Mouse (Mus musculus): ENCODE results near the gene 4933402D24Rik. TPM values are rescaled to one million over a fixed set of nuclear protein-coding genes. Genes with fewer than 3 reads are reported as not detected.

The 4933402D24Rik gene
- polyA plus RNA-seq, 1 experiment, result not detected

- DNase-seq, result no peak
- Histone ChIP-seq H3K4me1 (replicated peaks; ENCODE audit: control insufficient read depth, insufficient read depth, low read length) (no peaks in the 10 kb centered on the region), H3K36me3 (ENCODE audit: control insufficient read depth, insufficient read depth, low read length) (no peaks in the 10 kb centered on the region), H3K27ac (ENCODE audit: control insufficient read depth, insufficient read depth, low read length) (no peak overlapping the region), H3K27me3 (ENCODE audit: control insufficient read depth, insufficient read depth, low read length) (no peaks in the 10 kb centered on the region), H3K4me3 (ENCODE audit: control insufficient read depth, insufficient read depth, low read length) (no peak overlapping the region)
- 92% methylated on average over 7 of the region's 7 CpGs for WGBS
- no peak for TF ChIP-seq POLR2A (IDR thresholded peaks at IDR 0.05; ENCODE audit: control insufficient read depth, extremely low read depth, insufficient read depth, low read length, poor library complexity)
Measured at GRCm38 (mm10) chr1:63770309-63770708, 1.2 kb upstream of the 4933402D24Rik start.

- TF ChIP-seq POLR2A (IDR thresholded peaks at IDR 0.05; ENCODE audit: control insufficient read depth, extremely low read depth, insufficient read depth, low read length, poor library complexity) (no peak), CTCF (IDR thresholded peaks at IDR 0.05; ENCODE audit: borderline replicate concordance, control insufficient read depth, extremely low read depth, insufficient read depth, low read length, poor library complexity) (no peak)
- Histone ChIP-seq H3K27ac (ENCODE audit: control insufficient read depth, insufficient read depth, low read length) (no peak overlapping the region), H3K4me3 (ENCODE audit: control insufficient read depth, insufficient read depth, low read length) (no peak overlapping the region), H3K36me3 (ENCODE audit: control insufficient read depth, insufficient read depth, low read length) (no peaks in the 10 kb centered on the region), H3K4me1 (replicated peaks; ENCODE audit: control insufficient read depth, insufficient read depth, low read length) (no peaks in the 10 kb centered on the region), H3K27me3 (ENCODE audit: control insufficient read depth, insufficient read depth, low read length) (no peaks in the 10 kb centered on the region)
- WGBS, result 88% methylated on average over 8 of the region's 8 CpGs
- no peak for DNase-seq
Measured at GRCm38 (mm10) chr1:63768112-63768511, 955 bp downstream of the 4933402D24Rik start.

- Histone ChIP-seq H3K27me3 (ENCODE audit: control insufficient read depth, insufficient read depth, low read length) (no peaks in the 10 kb centered on the region), H3K27ac (ENCODE audit: control insufficient read depth, insufficient read depth, low read length) (no peak overlapping the region), H3K4me1 (replicated peaks; ENCODE audit: control insufficient read depth, insufficient read depth, low read length) (no peaks in the 10 kb centered on the region), H3K4me3 (ENCODE audit: control insufficient read depth, insufficient read depth, low read length) (no peak overlapping the region), H3K36me3 (ENCODE audit: control insufficient read depth, insufficient read depth, low read length) (no peaks in the 10 kb centered on the region)
- no peak for DNase-seq
- WGBS, result 96% methylated on average over 7 of the region's 7 CpGs
- TF ChIP-seq CTCF (IDR thresholded peaks at IDR 0.05; ENCODE audit: borderline replicate concordance, control insufficient read depth, extremely low read depth, insufficient read depth, low read length, poor library complexity) (no peak), POLR2A (IDR thresholded peaks at IDR 0.05; ENCODE audit: control insufficient read depth, extremely low read depth, insufficient read depth, low read length, poor library complexity) (no peak)
Measured at GRCm38 (mm10) chr1:63764395-63764794, 4.7 kb downstream of the 4933402D24Rik start.

GRCm38 (mm10) chr1:63763881-63764386 is 5.1 kb downstream of the 4933402D24Rik start:
- H3K4me3 ChIP-seq (ENCODE audit: control insufficient read depth, insufficient read depth, low read length), result no peak overlapping the region
- H3K36me3 ChIP-seq (ENCODE audit: control insufficient read depth, insufficient read depth, low read length), result no peaks in the 10 kb centered on the region
- WGBS, result 66% methylated on average over 7 of the region's 7 CpGs
- no peaks in the 10 kb centered on the region for H3K27me3 ChIP-seq (ENCODE audit: control insufficient read depth, insufficient read depth, low read length)
- DNase-seq, result no peak
- H3K4me1 ChIP-seq (replicated peaks; ENCODE audit: control insufficient read depth, insufficient read depth, low read length), result no peaks in the 10 kb centered on the region
- TF ChIP-seq CTCF (IDR thresholded peaks at IDR 0.05; ENCODE audit: borderline replicate concordance, control insufficient read depth, extremely low read depth, insufficient read depth, low read length, poor library complexity), result no peak
- TF ChIP-seq POLR2A (IDR thresholded peaks at IDR 0.05; ENCODE audit: control insufficient read depth, extremely low read depth, insufficient read depth, low read length, poor library complexity), result no peak
- no peak overlapping the region for H3K27ac ChIP-seq (ENCODE audit: control insufficient read depth, insufficient read depth, low read length)

GRCm38 (mm10) chr1:63763212-63763694 is 5.8 kb downstream of the 4933402D24Rik start:
- no peak overlapping the region for H3K4me3 ChIP-seq (ENCODE audit: control insufficient read depth, insufficient read depth, low read length)
- no peaks in the 10 kb centered on the region for H3K4me1 ChIP-seq (replicated peaks; ENCODE audit: control insufficient read depth, insufficient read depth, low read length)
- WGBS, result 12% methylated on average over 3 of the region's 3 CpGs
- H3K36me3 ChIP-seq (ENCODE audit: control insufficient read depth, insufficient read depth, low read length), result no peaks in the 10 kb centered on the region
- peak; percentile 10 for DNase-seq
- H3K27me3 ChIP-seq (ENCODE audit: control insufficient read depth, insufficient read depth, low read length), result no peaks in the 10 kb centered on the region
- H3K27ac ChIP-seq (ENCODE audit: control insufficient read depth, insufficient read depth, low read length), result no peak overlapping the region
- TF ChIP-seq CTCF (IDR thresholded peaks at IDR 0.05; ENCODE audit: borderline replicate concordance, control insufficient read depth, extremely low read depth, insufficient read depth, low read length, poor library complexity) (no peak), POLR2A (IDR thresholded peaks at IDR 0.05; ENCODE audit: control insufficient read depth, extremely low read depth, insufficient read depth, low read length, poor library complexity) (no peak)

GRCm38 (mm10) chr1:63756005-63756404 is 13.1 kb downstream of the 4933402D24Rik start:
- no peak for DNase-seq
- Histone ChIP-seq H3K36me3 (ENCODE audit: control insufficient read depth, insufficient read depth, low read length) (no peaks in the 10 kb centered on the region; the same call in 1 of the 2 replicates), H3K27ac (ENCODE audit: control insufficient read depth, insufficient read depth, low read length) (no peak overlapping the region), H3K4me1 (replicated peaks; ENCODE audit: control insufficient read depth, insufficient read depth, low read length) (no peaks in the 10 kb centered on the region), H3K4me3 (ENCODE audit: control insufficient read depth, insufficient read depth, low read length) (no peak overlapping the region), H3K27me3 (ENCODE audit: control insufficient read depth, insufficient read depth, low read length) (no peaks in the 10 kb centered on the region)
- WGBS, result 69% methylated on average over 2 of the region's 2 CpGs
- TF ChIP-seq POLR2A (IDR thresholded peaks at IDR 0.05; ENCODE audit: control insufficient read depth, extremely low read depth, insufficient read depth, low read length, poor library complexity), result no peak
- no peak for TF ChIP-seq CTCF (IDR thresholded peaks at IDR 0.05; ENCODE audit: borderline replicate concordance, control insufficient read depth, extremely low read depth, insufficient read depth, low read length, poor library complexity)

- no peak for TF ChIP-seq POLR2A (IDR thresholded peaks at IDR 0.05; ENCODE audit: control insufficient read depth, extremely low read depth, insufficient read depth, low read length, poor library complexity)
- no peak for TF ChIP-seq CTCF (IDR thresholded peaks at IDR 0.05; ENCODE audit: borderline replicate concordance, control insufficient read depth, extremely low read depth, insufficient read depth, low read length, poor library complexity)
- Histone ChIP-seq H3K4me3 (ENCODE audit: control insufficient read depth, insufficient read depth, low read length) (peak within 1 kb of the TSS; percentile 66), H3K36me3 (ENCODE audit: control insufficient read depth, insufficient read depth, low read length) (no peaks in the 10 kb centered on the region), H3K27me3 (ENCODE audit: control insufficient read depth, insufficient read depth, low read length) (no peaks in the 10 kb centered on the region), H3K4me1 (replicated peaks; ENCODE audit: control insufficient read depth, insufficient read depth, low read length) (peaks cover 3% of the 10 kb centered on the region), H3K27ac (ENCODE audit: control insufficient read depth, insufficient read depth, low read length) (no peak within 1 kb of the TSS)
- WGBS, result under 1% methylated on average over 31 of the region's 31 CpGs
- peak; percentile 87 for DNase-seq
Measured at GRCm38 (mm10) chr1:63730240-63730771, 38.8 kb downstream of the 4933402D24Rik start, which contains the start of the genes Mdh1b and Fastkd2. Mdh1b (minus strand) TSS chr1:63730318. Fastkd2 (plus strand) TSS chr1:63730614.

All from thymus, adult 2 months (tissue).